Mouse (Mus musculus) ES-Bruce4 (cell line): ENCODE data around the gene Phex.

Source experiments
- CTCF ChIP-seq: IDR thresholded peaks from one replicate; pipeline ENCODE4 v1.8.1; 2011; ENCODE audit warnings: low read depth, low read length
- EP300 ChIP-seq: IDR thresholded peaks from 2 replicates; pipeline ENCODE4 v1.6.1; 2011; ENCODE audit warnings: low read depth, low read length; ENCODE audit not compliant: insufficient read depth
- POLR2A ChIP-seq: IDR thresholded peaks from one replicate; pipeline ENCODE4 v1.8.1; 2011; ENCODE audit warnings: low read length; ENCODE audit not compliant: insufficient read depth

- TF ChIP-seq POLR2A, result no peak
- TF ChIP-seq CTCF, result no peak
- no peak for TF ChIP-seq EP300
Observed at GRCm38 (mm10) chrX:157268141-157268540, 147.0 kb downstream of the Phex start.
